Mouse (Mus musculus): ENCODE measurements around the gene Zfp784.

GRCm38 (mm10) chr7:5081241-5081640 is 43.0 kb upstream of the Zfp784 start:
- no peak for TF ChIP-seq POLR2A (IDR thresholded peaks at IDR 0.05; ENCODE audit: borderline replicate concordance, extremely low read depth, low read depth, low read length)
- TF ChIP-seq CTCF (IDR thresholded peaks at IDR 0.05; ENCODE audit: insufficient read depth, low read length), result no peak

Measured in lung, adult 2 months (tissue).